Mouse (Mus musculus) embryonic facial prominence, embryonic 12.5 days (tissue): ENCODE data around the gene Usp50. TPM values are rescaled to one million over a fixed set of nuclear protein-coding genes. Genes with fewer than 3 reads are reported as not detected.

Source experiments
- ATAC-seq: fragments of 200-750 bp; cut with Nextera tagmentation; 2 replicates; pipeline ENCODE4 v1.8.0; 2017; ENCODE audit not compliant: insufficient number of reproducible peaks, insufficient read depth, low FRiP score, low TSS enrichment
- H3K27ac ChIP-seq: fragments of 300-500 bp; sonication (generic); 2 replicates; pipeline ENCODE4 v1.5.1; 2016; ENCODE audit warnings: mild to moderate bottlenecking
- H3K27me3 ChIP-seq: fragments of 300-500 bp; sonication (generic); 2 replicates; pipeline ENCODE4 v1.6.1; 2016; ENCODE audit warnings: mild to moderate bottlenecking, moderate library complexity
- H3K36me3 ChIP-seq: fragments of 300-500 bp; sonication (generic); 2 replicates; pipeline ENCODE4 v1.6.1; 2016; ENCODE audit warnings: mild to moderate bottlenecking
- H3K4me1 ChIP-seq: fragments of 300-500 bp; sonication (generic); 2 replicates; pipeline ENCODE4 v1.6.1; 2016
- H3K4me2 ChIP-seq: fragments of 300-500 bp; sonication (generic); replicated peaks from 2 replicates; pipeline ENCODE4 v1.6.1; 2016; ENCODE audit warnings: mild to moderate bottlenecking, moderate library complexity
- H3K4me3 ChIP-seq: fragments of 300-500 bp; sonication (generic); 2 replicates; pipeline ENCODE4 v1.5.1; 2016; ENCODE audit warnings: mild to moderate bottlenecking
- H3K9ac ChIP-seq: fragments of 300-500 bp; sonication (generic); 2 replicates; pipeline ENCODE4 v1.6.1; 2016; ENCODE audit warnings: mild to moderate bottlenecking, moderate library complexity
- H3K9me3 ChIP-seq: fragments of 300-500 bp; sonication (generic); 2 replicates; pipeline ENCODE4 v1.6.1; 2016; ENCODE audit warnings: mild to moderate bottlenecking, moderate library complexity
- WGBS: fragments of 180-500 bp; shearing (Covaris S2); methylation state at CpG from one replicate; pipeline ENCODE4 v1.1.7; 2016; 5-methylcytosine and 5-hydroxymethylcytosine counted together
- polyA plus RNA-seq: library from polyadenylated mRNA; unstranded; fragments of >200 nt; fragmentation: Nextera tagmentation; extraction: Ambion mirVana; gene quantifications from 2 replicates; pipeline ENCODE4 v1.2.1, GENCODE M21; 2016

Gene Usp50
- polyA plus RNA-seq, 1 experiment from 2014 or later = 3.2 TPM

DNA sequence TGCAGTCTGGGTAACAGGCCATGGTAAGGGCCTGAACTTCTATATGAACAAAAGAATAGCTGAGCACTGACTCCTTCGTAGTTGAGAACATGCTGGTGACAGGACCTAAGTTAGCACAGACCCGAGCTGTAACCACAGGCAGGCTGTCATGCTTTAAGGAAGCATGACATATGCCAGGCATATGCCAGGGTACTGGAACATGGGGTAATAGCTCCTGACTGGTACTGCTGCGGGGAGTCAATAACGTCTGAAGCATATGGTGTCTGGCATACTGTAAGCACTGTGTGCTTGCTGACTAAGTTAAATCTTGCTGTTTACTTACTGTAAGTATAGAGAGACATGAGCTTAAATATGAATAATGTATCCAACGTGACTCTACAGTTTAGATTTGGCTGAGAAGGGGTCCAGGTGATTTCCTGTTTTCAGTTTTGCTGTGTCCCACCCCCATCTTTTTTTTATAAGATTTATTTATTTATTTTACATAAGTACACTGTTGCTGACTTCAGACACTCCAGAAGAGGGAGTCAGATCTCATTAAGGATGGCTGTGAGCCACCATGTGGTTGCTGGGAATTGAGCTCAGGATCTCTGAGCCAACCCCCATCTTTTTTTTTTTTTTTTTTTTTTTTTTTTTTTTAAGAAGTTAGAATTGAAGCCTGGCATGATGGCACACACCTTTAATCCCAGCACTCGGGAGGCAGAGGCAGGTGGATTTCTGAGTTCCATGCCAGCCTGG is 47.8 kb downstream of the Usp50 start:
- no peaks in the 10 kb centered on the region for H3K9me3 ChIP-seq
- H3K4me2 ChIP-seq = no peak overlapping the region
- peaks cover 49% of the 10 kb centered on the region for H3K36me3 ChIP-seq
- H3K27me3 ChIP-seq = no peaks in the 10 kb centered on the region
- no peak overlapping the region for H3K4me3 ChIP-seq
- H3K4me1 ChIP-seq = no peaks in the 10 kb centered on the region
- ATAC-seq = no peak
- no peak overlapping the region for H3K27ac ChIP-seq
- WGBS = 85% methylated on average over 6 of the region's 6 CpGs
- H3K9ac ChIP-seq = no peak overlapping the region

DNA sequence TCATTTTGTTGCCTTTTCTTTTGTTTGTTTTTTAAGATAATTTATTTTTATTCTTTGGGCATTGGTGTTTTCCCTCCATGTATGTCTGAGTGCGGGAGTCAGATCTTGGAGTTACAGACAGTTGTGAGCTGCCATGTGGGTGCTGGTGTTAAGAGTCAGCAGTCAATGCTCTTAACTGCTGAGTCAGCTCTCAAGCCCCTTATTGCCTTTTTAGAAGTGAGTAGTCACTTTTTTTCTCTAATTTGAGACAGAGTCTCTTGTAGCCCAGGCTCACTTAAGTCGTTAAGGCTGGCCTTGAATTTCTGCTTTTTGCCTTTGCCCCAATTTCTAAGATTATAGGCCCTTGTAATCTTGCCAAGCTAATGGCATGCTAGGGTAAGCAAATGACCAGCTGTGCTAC is 52.8 kb downstream of the Usp50 start:
- 84% methylated on average over 2 of the region's 2 CpGs for WGBS
- Histone ChIP-seq H3K4me1 (no peaks in the 10 kb centered on the region), H3K27me3 (no peaks in the 10 kb centered on the region), H3K27ac (no peak overlapping the region), H3K4me2 (no peak overlapping the region), H3K4me3 (no peak overlapping the region), H3K9ac (no peak overlapping the region), H3K9me3 (no peaks in the 10 kb centered on the region), H3K36me3 (peaks cover 38% of the 10 kb centered on the region)
- no peak for ATAC-seq

DNA sequence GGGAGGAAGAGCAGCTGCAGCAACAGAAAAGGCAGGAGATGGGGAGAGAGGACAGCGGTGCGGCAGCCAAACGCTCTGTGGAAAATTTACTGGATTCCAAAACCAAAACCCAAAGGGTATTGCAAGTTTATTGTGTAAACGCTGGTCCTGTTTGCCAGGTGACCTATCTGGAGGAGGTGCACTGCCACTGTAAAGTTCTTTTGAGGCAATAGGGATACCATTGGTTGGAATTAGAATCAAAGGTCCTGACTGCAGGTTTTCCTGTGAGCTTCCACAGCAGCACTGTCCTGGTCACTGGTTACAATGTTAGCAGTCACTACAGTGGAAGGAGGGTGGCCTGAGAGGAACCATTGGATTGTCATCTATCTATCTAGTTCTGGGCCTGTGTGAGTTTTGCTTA is 54.1 kb downstream of the Usp50 start:
- Histone ChIP-seq H3K4me2 (no peak overlapping the region), H3K4me3 (no peak overlapping the region), H3K9ac (no peak overlapping the region), H3K27ac (no peak overlapping the region), H3K36me3 (peaks cover 29% of the 10 kb centered on the region), H3K4me1 (no peaks in the 10 kb centered on the region), H3K9me3 (no peaks in the 10 kb centered on the region), H3K27me3 (no peaks in the 10 kb centered on the region)
- 98% methylated on average over 4 of the region's 4 CpGs for WGBS
- no peak for ATAC-seq

DNA sequence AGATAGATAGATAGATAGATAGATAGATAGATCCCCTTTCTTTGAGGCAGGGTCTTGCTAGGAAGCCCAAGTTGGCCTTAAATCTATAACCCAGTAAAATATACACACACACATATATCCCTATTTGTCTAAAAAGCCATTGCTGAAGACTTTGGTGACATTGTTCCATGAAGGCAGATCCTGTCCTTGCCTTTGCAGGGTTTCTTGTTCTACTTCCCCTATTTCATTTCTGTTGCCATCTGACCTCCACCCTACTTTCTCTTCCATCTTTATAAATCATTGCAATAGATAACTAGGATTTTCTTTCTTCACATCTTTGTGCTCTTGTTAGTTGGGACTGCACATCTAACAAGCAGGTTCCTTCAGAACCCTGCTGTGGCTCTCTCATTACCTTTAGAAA is 70.3 kb downstream of the Usp50 start:
- Histone ChIP-seq H3K9ac (no peak overlapping the region), H3K9me3 (no peaks in the 10 kb centered on the region)
- no peak for ATAC-seq

DNA sequence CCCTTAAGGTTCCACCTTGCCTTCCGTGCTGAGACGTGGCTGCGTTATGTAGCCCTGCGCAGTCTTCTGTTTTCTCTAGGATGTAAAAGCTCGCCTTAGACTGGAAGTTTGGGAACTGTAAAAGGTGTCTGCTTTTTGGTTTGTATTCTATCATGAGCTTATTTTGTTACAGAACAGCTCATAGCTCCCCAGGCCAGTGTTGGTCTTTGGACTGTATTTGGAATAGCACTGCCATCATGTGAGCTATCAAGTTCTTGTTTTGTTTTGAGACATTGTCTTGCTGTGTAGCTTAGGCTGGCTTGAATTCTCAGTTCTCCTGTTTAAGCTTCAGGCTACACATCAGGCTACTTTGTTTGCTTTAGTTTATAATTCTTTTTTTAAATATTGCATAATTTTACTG is 70.7 kb downstream of the Usp50 start:
- 0 out of 2 replicates have a peak, but pooled peaks cover 5% of the 10 kb centered on the region for H3K36me3 ChIP-seq
- WGBS = 92% methylated on average over 5 of the region's 5 CpGs

More for the DNA sequence above, 70.3 kb downstream of the Usp50 start:
- Histone ChIP-seq H3K27me3 (no peaks in the 10 kb centered on the region), H3K4me2 (no peak overlapping the region), H3K4me1 (peaks cover 5% of the 10 kb centered on the region), H3K4me3 (no peak overlapping the region), H3K36me3 (0 out of 2 replicates have a peak, but pooled peaks cover 5% of the 10 kb centered on the region), H3K27ac (no peak overlapping the region)

DNA sequence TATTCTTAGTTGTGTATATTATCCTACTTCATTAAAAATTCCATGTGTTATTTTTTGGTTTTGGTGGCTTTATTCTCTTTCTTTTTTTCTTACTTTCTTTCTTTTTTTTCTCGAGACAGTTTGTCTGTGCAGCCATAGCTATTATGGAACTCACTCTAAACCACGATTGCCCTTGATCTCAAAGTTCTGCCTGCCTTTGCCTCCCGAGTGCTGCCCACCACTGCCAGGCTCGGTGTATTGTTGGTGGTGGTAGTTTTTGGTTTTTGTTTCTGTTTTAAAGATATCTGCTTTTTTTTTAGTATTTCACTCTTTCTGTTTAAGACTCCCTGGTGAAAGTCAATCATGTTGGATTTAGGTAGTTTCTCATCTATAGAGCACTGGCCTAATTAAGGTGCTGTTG is 74.9 kb downstream of the Usp50 start:
- H3K4me3 ChIP-seq = peak overlapping the region; percentile 77
- 85% methylated on average over 4 of the region's 4 CpGs for WGBS
- H3K9ac ChIP-seq = 0 out of 2 replicates have a peak overlapping the region, but pooled peaks have one; percentile 88

More for the DNA sequence above, 70.7 kb downstream of the Usp50 start:
- no peak overlapping the region for H3K27ac ChIP-seq
- H3K4me3 ChIP-seq = no peak overlapping the region
- peaks cover 8% of the 10 kb centered on the region for H3K4me1 ChIP-seq
- H3K9ac ChIP-seq = no peak overlapping the region
- ATAC-seq = no peak
- H3K9me3 ChIP-seq = no peaks in the 10 kb centered on the region
- no peak overlapping the region for H3K4me2 ChIP-seq
- no peaks in the 10 kb centered on the region for H3K27me3 ChIP-seq

DNA sequence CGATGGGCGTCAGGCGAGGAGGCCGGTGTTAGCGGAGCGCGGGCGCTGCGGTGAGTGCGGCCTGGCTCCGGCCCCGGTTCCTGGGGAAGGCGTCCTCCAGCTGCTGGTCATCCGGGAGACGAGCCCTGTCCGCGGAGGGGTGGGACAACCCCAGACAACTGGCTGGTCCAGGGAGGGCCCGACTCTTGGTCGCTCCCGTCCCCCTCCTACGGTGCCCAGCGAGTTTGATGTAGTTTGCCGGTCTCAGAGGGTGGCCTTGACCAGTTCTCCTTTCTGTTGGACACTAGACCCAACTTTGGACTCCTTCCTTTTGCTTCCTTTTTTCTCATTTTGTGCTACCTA is 75.9 kb downstream of the Usp50 start:
- Histone ChIP-seq H3K4me3 (peak overlapping the region; percentile 77), H3K9me3 (no peaks in the 10 kb centered on the region), H3K27ac (peak overlapping the region; percentile 76; the same call in 1 of the 2 replicates), H3K36me3 (0 out of 2 replicates have a peak, but pooled peaks cover 5% of the 10 kb centered on the region), H3K4me1 (peaks cover 8% of the 10 kb centered on the region), H3K27me3 (no peaks in the 10 kb centered on the region), H3K4me2 (peak overlapping the region; percentile 68), H3K9ac (peak overlapping the region; percentile 88)
- no peak for ATAC-seq
- WGBS = 1% methylated on average over 18 of the region's 23 CpGs

More for the DNA sequence above, 74.9 kb downstream of the Usp50 start:
- no peak for ATAC-seq
- Histone ChIP-seq H3K27me3 (no peaks in the 10 kb centered on the region), H3K4me1 (peaks cover 8% of the 10 kb centered on the region), H3K4me2 (peak overlapping the region; percentile 68), H3K27ac (no peak overlapping the region), H3K36me3 (0 out of 2 replicates have a peak, but pooled peaks cover 5% of the 10 kb centered on the region), H3K9me3 (no peaks in the 10 kb centered on the region)

DNA sequence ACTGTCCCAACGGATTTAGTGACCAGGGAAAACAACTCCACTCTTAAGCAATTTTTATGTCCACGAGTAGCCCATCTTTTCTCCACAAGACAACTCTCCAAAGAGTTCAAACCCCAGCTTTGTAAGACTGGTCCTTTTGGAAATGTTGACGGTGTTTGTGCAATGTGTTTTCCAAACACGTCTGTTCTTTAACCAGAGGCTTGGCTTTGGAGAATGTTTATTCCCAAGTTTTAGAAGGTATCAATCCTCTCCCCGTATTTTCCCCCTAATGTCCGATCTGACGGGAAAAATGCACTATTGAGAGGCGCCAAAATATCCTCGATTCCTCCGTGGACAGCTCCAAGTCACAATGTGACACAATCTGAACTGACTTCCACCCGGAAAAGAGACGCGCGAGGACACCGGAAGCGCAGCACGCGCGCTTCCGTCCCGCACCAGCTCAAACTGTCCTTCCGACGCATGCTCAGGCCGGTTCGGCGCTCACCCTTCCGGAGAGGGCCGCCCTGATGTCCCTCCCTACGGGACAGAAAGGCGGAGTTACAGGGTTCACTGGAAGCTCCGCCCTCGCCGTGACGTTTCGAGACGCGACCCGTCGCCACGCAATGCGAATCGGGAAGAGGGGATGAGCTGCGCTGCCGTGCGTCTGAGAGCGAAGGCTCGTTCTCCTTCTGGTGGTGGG is 76.4 kb downstream of the Usp50 start, which contains the start of gene Usp8:
Usp8 (plus strand) TSS at position 570 of the 679 bp plus-strand sequence.
- Histone ChIP-seq H3K27ac (peak within 1 kb of the TSS; percentile 76; the same call in 1 of the 2 replicates), H3K27me3 (no peaks in the 10 kb centered on the region), H3K9ac (peak within 1 kb of the TSS; percentile 88), H3K9me3 (no peaks in the 10 kb centered on the region), H3K4me2 (peak within 1 kb of the TSS; percentile 68), H3K4me1 (peaks cover 8% of the 10 kb centered on the region), H3K36me3 (0 out of 2 replicates have a peak, but pooled peaks cover 5% of the 10 kb centered on the region), H3K4me3 (peak within 1 kb of the TSS; percentile 77)
- WGBS = 3% methylated on average over 47 of the region's 47 CpGs
- peak; percentile 100 for ATAC-seq

DNA sequence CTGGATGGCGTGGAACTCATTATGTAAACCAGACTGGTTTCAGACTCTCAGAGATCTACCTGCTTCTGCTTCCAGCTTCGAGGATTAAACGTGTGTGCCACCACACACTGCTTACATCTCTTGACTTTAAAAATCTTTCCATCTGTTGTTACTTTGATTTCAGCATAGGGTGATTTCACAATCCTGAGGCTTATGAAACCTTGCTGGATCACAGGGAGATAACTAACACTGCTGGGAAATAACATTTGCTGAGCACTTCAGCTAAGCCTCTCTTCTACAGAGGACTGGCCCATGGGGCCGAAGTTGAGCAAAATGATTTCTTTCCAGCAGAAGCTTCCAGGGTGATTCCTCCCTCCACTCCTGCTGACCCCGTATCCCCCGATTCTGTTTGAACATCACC is 88.0 kb downstream of the Usp50 start:
- H3K4me1 ChIP-seq = no peaks in the 10 kb centered on the region
- H3K4me2 ChIP-seq = no peak overlapping the region
- WGBS = 78% methylated on average over 6 of the region's 6 CpGs
- H3K27ac ChIP-seq = no peak overlapping the region
- no peak overlapping the region for H3K9ac ChIP-seq
- H3K27me3 ChIP-seq = no peaks in the 10 kb centered on the region
- no peak for ATAC-seq
- H3K9me3 ChIP-seq = no peaks in the 10 kb centered on the region
- H3K36me3 ChIP-seq = no peaks in the 10 kb centered on the region
- H3K4me3 ChIP-seq = no peak overlapping the region

DNA sequence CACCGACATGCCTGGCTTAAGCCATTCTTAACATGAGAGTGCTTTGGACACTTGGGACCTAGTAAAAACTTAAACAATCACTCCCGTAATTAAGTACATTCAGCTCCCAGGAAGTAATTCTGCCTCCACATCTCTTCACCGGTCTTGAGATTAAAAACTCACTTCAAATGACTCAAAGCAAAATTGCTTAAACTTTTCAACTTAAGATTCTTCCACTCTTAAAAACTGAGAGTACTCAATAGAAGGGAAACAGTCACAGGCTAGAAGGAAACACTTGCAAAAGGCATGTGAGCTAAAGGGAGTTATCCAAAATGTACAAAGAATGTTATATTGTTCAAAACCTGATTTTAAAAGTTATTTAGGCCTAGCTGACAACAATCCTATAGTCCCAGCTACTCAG is 92.0 kb downstream of the Usp50 start:
- ATAC-seq = no peak
- no peak overlapping the region for H3K9ac ChIP-seq
- H3K9me3 ChIP-seq = no peaks in the 10 kb centered on the region
- whole genome bisulfite sequencing = 74% methylated on average over 3 of the region's 3 CpGs
- no peaks in the 10 kb centered on the region for H3K27me3 ChIP-seq
- peaks cover 10% of the 10 kb centered on the region; the same call in 1 of the 2 replicates for H3K36me3 ChIP-seq
- H3K27ac ChIP-seq = no peak overlapping the region
- H3K4me3 ChIP-seq = no peak overlapping the region
- no peaks in the 10 kb centered on the region for H3K4me1 ChIP-seq
- no peak overlapping the region for H3K4me2 ChIP-seq

DNA sequence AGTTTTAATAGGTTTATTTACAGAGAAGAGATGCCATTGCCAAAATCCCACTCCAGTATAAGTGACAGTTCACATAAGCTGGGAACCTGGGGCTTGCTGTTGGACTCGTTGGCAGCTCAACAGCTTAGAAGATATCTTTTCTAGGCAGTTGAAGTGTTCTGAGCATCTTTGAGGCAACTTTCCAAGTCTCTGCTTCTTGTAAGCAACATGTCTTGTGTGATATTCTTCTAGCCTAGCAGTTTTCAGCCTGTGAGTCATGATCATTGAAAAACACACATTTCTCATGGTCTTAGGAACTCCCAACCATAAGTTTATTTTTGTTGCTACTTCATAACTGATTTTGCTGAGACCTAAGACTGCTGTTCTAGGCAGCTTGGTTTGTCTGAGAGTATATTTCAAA is 100.3 kb downstream of the Usp50 start:
- WGBS = 79% methylated on average over 1 of the region's 1 CpGs
- no peak overlapping the region for H3K9ac ChIP-seq
- no peaks in the 10 kb centered on the region for H3K4me1 ChIP-seq
- no peak for ATAC-seq
- no peak overlapping the region for H3K27ac ChIP-seq
- H3K4me3 ChIP-seq = no peak overlapping the region
- no peaks in the 10 kb centered on the region for H3K9me3 ChIP-seq
- peaks cover 34% of the 10 kb centered on the region for H3K36me3 ChIP-seq
- H3K27me3 ChIP-seq = no peaks in the 10 kb centered on the region
- no peak overlapping the region for H3K4me2 ChIP-seq

DNA sequence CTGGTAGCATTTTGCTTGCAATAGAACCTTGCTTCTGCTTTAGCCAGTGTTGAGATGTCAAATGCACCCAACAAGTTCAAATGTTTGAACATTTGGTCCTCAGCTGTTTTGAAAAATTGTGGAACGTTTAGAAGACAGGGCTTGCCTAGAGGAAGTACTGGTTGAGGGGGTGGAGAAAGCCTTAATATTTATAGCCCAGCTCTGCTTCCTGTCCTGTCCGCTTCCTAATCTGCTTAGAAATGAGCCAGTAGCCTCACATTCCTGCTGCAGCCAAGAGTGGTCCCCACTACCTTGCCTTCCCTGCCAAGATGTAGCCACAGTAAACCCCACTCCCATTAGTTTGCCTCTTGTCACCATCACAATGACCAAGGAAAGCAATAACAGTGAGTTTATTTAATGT is 100.9 kb downstream of the Usp50 start:
- H3K4me1 ChIP-seq = no peaks in the 10 kb centered on the region
- WGBS = 81% methylated on average over 2 of the region's 2 CpGs
- no peak overlapping the region for H3K4me3 ChIP-seq
- H3K9ac ChIP-seq = no peak overlapping the region
- H3K4me2 ChIP-seq = no peak overlapping the region
- H3K36me3 ChIP-seq = peaks cover 31% of the 10 kb centered on the region
- ATAC-seq = no peak
- no peaks in the 10 kb centered on the region for H3K9me3 ChIP-seq
- no peak overlapping the region for H3K27ac ChIP-seq
- H3K27me3 ChIP-seq = no peaks in the 10 kb centered on the region
